Mouse (Mus musculus): Measurements from ENCODE around the gene Il23a.
"Not testable (repeated sequence)": the region's sequence is repeated elsewhere in the genome, so short reads cannot be mapped to it uniquely, and the experiment has no call there.

Gene Il23a

GRCm38 (mm10) chr10:128303126-128304021, 4.8 kb upstream of the Il23a start, which contains the start of gene Pan2:
Gene Pan2 (plus strand): TSS chr10:128303335.
- peak; percentile 100 for DNase-seq (ENCODE audit: low spot score)

DNA sequence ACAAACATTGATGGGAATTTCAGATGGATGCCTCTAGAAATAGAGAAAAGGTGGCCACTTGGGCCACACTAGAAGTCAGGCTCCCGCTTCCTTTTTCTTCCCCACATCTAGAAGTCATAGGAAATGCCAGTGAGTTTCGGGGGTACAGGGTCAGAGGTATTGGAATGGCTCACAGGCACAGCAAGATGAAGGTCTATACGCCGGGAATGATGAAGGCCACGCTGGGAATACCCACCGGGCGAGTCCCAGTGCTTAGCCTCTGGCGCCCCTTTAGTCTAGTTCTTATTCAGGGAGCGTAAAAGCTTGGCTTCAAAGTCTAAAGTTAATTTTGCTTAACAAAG, 4.2 kb upstream of the Il23a start:
- DNase-seq (ENCODE audit: low spot score): no peak

- no peak for DNase-seq (ENCODE audit: low spot score)
These were observed 3.8 kb upstream of the Il23a start for GRCm38 (mm10) chr10:128302357-128302756.

DNA sequence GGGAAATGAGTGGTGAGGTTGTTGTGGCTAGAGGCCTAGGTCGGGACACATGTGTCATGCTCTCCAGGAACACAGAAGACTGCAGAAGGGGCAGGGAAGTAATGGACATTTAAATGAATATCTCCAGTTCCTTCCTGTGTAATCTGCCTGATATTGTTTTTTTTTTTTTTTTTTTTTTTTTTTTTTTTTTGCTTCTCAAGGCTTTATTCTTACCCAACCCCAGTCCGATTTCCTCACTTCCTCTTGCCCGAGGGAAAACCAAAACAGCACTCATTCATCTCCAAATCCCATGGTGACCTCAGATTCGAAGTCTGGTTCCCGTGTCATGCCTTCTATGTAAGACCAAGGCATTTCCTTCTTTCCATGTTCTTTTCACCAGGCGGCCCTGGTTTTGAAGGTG, 309 bp downstream of the Il23a start:
- no peak for DNase-seq (ENCODE audit: low spot score)

- no peak for DNase-seq (ENCODE audit: low spot score)
These were observed 930 bp downstream of the Il23a start for GRCm38 (mm10) chr10:128297622-128298021.

- no peak for DNase-seq (ENCODE audit: low spot score)
These were observed 1.3 kb downstream of the Il23a start for GRCm38 (mm10) chr10:128297221-128297620.

- no peak for DNase-seq (ENCODE audit: low spot score)
These were observed 2.0 kb downstream of the Il23a start for GRCm38 (mm10) chr10:128296370-128297090.

DNA sequence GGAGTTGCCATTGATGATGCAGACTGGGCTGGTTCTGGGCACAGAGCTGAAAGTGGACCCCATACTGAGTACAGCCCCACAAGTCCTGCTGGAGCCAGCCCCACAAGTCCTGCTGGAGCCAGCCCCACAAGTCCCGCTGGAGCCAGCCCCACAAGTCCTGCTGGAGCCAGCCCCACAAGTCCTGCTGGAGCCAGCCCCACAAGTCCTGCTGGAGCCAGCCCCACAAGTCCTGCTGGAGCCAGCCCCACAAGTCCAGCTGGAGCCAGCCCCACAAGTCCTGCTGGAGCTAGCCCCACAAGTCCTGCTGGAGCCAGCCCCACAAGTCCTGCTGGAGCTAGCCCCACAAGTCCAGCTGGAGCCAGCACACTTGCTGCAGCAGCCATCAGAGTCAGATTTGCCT, 8.0 kb downstream of the Il23a start:
- DNase-seq (ENCODE audit: low spot score): not testable (repeated sequence)

GRCm38 (mm10) chr10:128283604-128284579, 14.7 kb downstream of the Il23a start:
- peak; percentile 84 for DNase-seq (ENCODE audit: low spot score)

DNA sequence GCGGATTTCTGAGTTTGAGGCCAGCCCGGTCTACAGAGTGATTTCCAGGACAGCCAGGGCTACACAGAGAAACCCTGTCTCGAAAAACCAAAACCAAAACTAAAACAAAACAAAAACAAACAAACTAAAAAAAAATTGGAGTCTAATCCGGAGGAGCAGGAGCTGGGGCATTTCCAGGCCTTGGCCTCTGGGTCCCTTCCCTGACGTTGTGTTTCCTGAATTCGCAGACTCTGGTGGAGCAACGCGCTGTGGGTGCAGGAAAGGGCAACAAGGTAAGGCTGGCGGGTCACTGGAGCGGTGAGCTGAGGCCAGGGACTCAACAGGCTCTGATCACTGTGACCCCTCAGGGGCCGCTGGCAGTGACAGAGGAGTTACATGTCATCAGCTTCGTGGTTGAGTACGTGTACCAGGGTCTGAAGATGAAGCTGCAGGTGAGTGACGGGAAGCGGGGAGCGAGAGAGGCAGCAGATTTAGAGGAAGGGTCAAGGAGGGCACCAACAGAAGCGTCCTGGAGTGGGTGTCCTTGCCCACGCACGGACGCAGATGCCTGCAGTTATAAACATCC, 15.6 kb downstream of the Il23a start:
- DNase-seq (ENCODE audit: low spot score): no peak

GRCm38 (mm10) chr10:128281682-128282081, 16.9 kb downstream of the Il23a start:
- no peak for DNase-seq (ENCODE audit: low spot score)

GRCm38 (mm10) chr10:128280943-128281342, 17.6 kb downstream of the Il23a start:
- no peak for DNase-seq (ENCODE audit: low spot score)

- no peak for DNase-seq (ENCODE audit: low spot score)
These were observed 20.4 kb downstream of the Il23a start for GRCm38 (mm10) chr10:128278158-128278557.

DNA sequence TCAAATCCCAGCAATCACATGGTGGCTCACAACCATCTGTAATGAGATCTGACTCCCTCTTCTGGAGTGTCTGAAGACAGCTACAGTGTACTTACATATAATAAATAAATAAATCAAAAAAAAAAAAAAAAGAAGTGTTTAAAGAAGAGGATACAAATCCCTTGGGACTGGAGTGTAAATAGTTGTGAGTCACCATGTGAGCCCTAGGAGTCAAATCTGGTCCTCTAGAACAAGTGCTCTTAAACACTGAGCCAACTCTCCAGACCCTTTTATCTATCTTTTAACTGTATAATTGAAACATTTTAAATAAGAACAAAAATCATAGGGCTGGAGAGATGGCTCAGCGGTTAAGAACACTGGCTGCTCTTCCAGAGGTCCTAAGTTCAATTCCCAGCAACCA, 23.2 kb downstream of the Il23a start:
- not testable (repeated sequence) for DNase-seq (ENCODE audit: low spot score)

DNA sequence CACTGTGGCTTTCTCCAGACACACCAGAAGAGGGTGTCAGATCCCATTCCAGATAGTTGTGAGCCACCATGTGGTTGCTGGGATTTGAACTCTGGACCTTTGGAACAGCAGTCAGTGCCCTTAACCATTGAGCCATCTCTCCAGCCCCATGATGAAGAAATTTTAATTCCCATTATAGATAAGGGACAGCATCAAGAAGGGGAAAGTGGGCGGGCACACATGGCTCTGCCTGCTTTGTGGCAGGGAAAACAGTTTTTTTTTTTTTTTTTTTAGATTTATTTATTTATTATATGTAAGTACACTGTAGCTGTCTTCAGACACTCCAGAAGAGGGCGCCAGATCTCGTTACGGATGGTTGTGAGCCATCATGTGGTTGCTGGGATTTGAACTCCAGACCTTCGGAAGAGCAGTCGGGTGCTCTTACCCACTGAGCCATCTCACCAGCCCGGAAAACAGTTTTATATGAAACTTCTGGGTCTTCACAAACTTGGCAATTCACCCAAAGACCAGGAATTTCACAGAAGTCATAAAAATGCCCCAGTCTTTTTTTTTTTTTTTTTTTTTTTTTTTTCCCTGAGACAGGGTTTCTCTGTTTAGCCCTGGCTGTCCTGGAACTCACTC, 25.6 kb downstream of the Il23a start:
- not testable (repeated sequence) for DNase-seq (ENCODE audit: low spot score)

GRCm38 (mm10) chr10:128271883-128272282, 26.7 kb downstream of the Il23a start:
- DNase-seq (ENCODE audit: low spot score): no peak

- no peak for DNase-seq (ENCODE audit: low spot score)
These were observed 27.7 kb downstream of the Il23a start for GRCm38 (mm10) chr10:128270866-128271265.

GRCm38 (mm10) chr10:128270287-128270841, 28.2 kb downstream of the Il23a start, which contains the start of gene Stat2:
Gene Stat2 (plus strand): TSS chr10:128270559.
- DNase-seq (ENCODE audit: low spot score): peak; percentile 97

DNA sequence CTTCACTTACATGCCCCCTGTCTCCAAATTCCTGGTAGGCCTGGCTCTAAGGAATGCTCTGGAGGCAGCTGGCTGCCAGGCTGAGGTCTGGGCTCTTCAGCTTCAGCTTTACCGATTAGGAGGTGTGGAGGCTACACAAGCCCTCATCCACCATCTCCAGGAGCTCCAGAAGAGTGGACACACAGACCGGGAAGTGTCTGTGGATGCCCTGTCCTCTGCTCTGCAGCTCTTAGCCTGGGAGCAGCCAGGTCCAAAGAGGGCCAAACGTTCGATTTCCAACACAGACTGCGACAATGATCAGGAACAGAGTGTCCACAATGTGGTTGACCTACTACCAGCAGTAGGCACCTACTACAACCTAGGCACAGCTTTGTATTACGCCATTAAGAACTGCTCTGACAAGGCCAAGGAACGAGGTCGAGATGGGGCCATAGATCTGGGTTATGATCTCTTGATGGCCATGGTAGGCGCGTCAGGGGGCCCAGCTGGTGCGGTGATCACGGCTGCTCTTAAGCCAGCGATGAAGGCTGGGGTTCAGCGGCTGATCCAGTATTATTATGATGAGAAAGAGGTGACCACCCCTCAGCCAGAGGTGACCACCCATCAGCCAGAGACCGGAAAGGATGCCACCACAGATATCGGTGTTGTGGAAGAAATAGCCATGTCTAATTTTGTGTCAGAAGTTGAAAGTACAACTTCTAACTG, 29.2 kb downstream of the Il23a start:
- DNase-seq (ENCODE audit: low spot score): no peak

DNA sequence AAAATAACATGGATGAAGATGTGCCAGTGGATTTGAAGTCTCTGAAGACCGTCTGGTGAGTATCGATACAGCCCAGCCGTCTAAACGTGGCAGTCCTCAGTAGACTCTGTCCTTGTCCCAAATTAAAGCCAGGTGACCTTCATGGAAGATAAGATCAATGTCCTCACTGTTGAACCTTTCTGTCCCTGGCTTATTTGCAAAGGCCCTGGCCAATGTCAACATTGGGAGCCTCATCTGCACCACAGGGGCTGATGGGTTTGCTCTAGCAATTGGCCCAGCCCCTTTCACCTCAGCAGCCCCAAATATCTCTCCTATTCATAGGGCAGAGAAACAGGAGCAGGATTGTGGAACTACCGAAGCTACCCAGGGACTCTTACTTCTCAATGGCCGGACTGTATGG, 30.2 kb downstream of the Il23a start, which contains the start of gene Apof:
Gene Apof, plus strand, starts transcription at position 301 of the 400 bp plus-strand sequence.
- no peak for DNase-seq (ENCODE audit: low spot score)

All from retina, embryonic 14.5 days (tissue).